Mouse (Mus musculus) kidney, adult 8-10 months (tissue): Measurements from ENCODE around the gene Nudt22.

Experiments
- DNase-seq, 2 experiments: peaks; one replicate each; pipeline ENCODE4 v3.0.0; 2022

Nudt22 gene

GRCm38 (mm10) chr19:6947742-6948141, 48.2 kb downstream of the Nudt22 start:
- DNase-seq, result no peak

GRCm38 (mm10) chr19:6943709-6944108, 52.2 kb downstream of the Nudt22 start:
- no peak for DNase-seq
